In genomic region chr12:109612392-109613385, GRCm38 (mm10) we compare ENCODE assay signal across 10 mouse cellular contexts. TPM values are rescaled to one million over a fixed set of nuclear protein-coding genes. Genes with fewer than 3 reads are reported as not detected.
A peak's percentile ranks its signal among the peaks of the same experiment; 100 is the strongest.
DNase-seq lines count a peak whose midpoint lies in the region; ATAC-seq lines count a peak whose summit lies in the region.
"Had no signal": no experiment of that assay in that cellular context is flagged by ENCODE, and none has a peak within 500 bp of the region (broad histone marks: within the 10 kb centered on the region; RNA-seq: fewer than 3 reads in every experiment).

No protein-coding gene starts in this region.

- H3K9me3 ChIP-seq in lung, embryonic 15.5 days: no peaks in the 10 kb centered on the region
- no peaks in the 10 kb centered on the region for H3K9me3 ChIP-seq in forebrain, embryonic 15.5 days
- H3K9me3 ChIP-seq in liver, embryonic 12.5 days (replicated peaks): no peaks in the 10 kb centered on the region
- H3K9me3 ChIP-seq in stomach, embryonic 15.5 days: no peaks in the 10 kb centered on the region

- intact Hi-C loops in left cerebral cortex, postnatal 25 days (cut with DNase I): loop anchor here (10.0 kb wide), 2 partner anchors 708 to 772 kb away; no protein-coding TSS in a partner anchor

- H3K4me3 ChIP-seq in lung, embryonic 15.5 days: no peak overlapping the region
- H3K4me3 ChIP-seq in forebrain, embryonic 15.5 days: peak overlapping the region; percentile 30
- H3K4me3 ChIP-seq in liver, embryonic 12.5 days: peak overlapping the region; percentile 11; the same call in 1 of the 2 replicates
- H3K4me3 ChIP-seq in stomach, embryonic 15.5 days (replicated peaks): peak overlapping the region; percentile 23

- H3K27ac ChIP-seq in lung, embryonic 15.5 days: no peak overlapping the region
- H3K27ac ChIP-seq in forebrain, embryonic 15.5 days (replicated peaks): no peak overlapping the region
- no peak overlapping the region for H3K27ac ChIP-seq in liver, embryonic 12.5 days
- no peak overlapping the region for H3K27ac ChIP-seq in stomach, embryonic 15.5 days

- ATAC-seq in lung, embryonic 15.5 days (ENCODE audit: borderline replicate concordance, extremely low read depth, low FRiP score, low TSS enrichment): no peak
- ATAC-seq in forebrain, embryonic 15.5 days (replicated peaks): no peak
- no peak for ATAC-seq in liver, embryonic 12.5 days
- no peak for ATAC-seq in stomach, embryonic 15.5 days (ENCODE audit: insufficient read depth, low FRiP score, low read depth)

- no peak for DNase-seq in lung, postnatal 14 days
- no peak for DNase-seq in gastrocnemius, adult 18-20 months (ENCODE audit: low spot score)
- DNase-seq in spleen, postnatal 14 days (ENCODE audit: low spot score in 2 of 2): no peak
- no peak for DNase-seq in left cerebral cortex, postnatal 25 days (ENCODE audit: low spot score in 2 of 2)
- DNase-seq: cerebellum, postnatal 25 days had no signal

- peak overlapping the region; percentile 39 for H3K4me2 ChIP-seq in lung, embryonic 15.5 days
- peak overlapping the region; percentile 39 for H3K4me2 ChIP-seq in forebrain, embryonic 15.5 days (replicated peaks)
- H3K4me2 ChIP-seq in liver, embryonic 12.5 days: peak overlapping the region; percentile 22
- peak overlapping the region; percentile 35 for H3K4me2 ChIP-seq in stomach, embryonic 15.5 days

- no peak overlapping the region for H3K9ac ChIP-seq in lung, embryonic 15.5 days
- H3K9ac ChIP-seq in forebrain, embryonic 15.5 days (replicated peaks): no peak overlapping the region
- H3K9ac ChIP-seq in liver, embryonic 12.5 days: no peak overlapping the region
- no peak overlapping the region for H3K9ac ChIP-seq in stomach, embryonic 15.5 days

- WGBS in lung, embryonic 15.5 days: 39% methylated on average over 34 of the region's 34 CpGs
- 58% methylated on average over 32 of the region's 34 CpGs for WGBS in forebrain, embryonic 15.5 days
- 56% methylated on average over 34 of the region's 34 CpGs for WGBS in liver, embryonic 12.5 days (ENCODE audit: insufficient replicate concordance)
- 60% methylated on average over 34 of the region's 34 CpGs for WGBS in stomach, embryonic 15.5 days

- no peaks in the 10 kb centered on the region for H3K4me1 ChIP-seq in lung, embryonic 15.5 days
- H3K4me1 ChIP-seq in forebrain, embryonic 15.5 days: 0 out of 2 replicates have a peak, but pooled peaks cover 11% of the 10 kb centered on the region
- peaks cover 7% of the 10 kb centered on the region; the same call in 1 of the 2 replicates for H3K4me1 ChIP-seq in liver, embryonic 12.5 days
- 0 out of 2 replicates have a peak, but pooled peaks cover 9% of the 10 kb centered on the region for H3K4me1 ChIP-seq in stomach, embryonic 15.5 days

- H3K27me3 ChIP-seq in lung, embryonic 15.5 days: no peaks in the 10 kb centered on the region
- no peaks in the 10 kb centered on the region; the same call in 1 of the 2 replicates for H3K27me3 ChIP-seq in forebrain, embryonic 15.5 days
- H3K27me3 ChIP-seq in liver, embryonic 12.5 days (replicated peaks): peaks cover 39% of the 10 kb centered on the region
- no peaks in the 10 kb centered on the region for H3K27me3 ChIP-seq in stomach, embryonic 15.5 days (replicated peaks)

- H3K36me3 ChIP-seq in lung, embryonic 15.5 days: peaks cover 49% of the 10 kb centered on the region; the same call in 1 of the 2 replicates
- H3K36me3 ChIP-seq in forebrain, embryonic 15.5 days: peaks cover 47% of the 10 kb centered on the region
- H3K36me3 ChIP-seq in liver, embryonic 12.5 days: peaks cover 27% of the 10 kb centered on the region
- peaks cover 41% of the 10 kb centered on the region for H3K36me3 ChIP-seq in stomach, embryonic 15.5 days

RNA-seq across cellular contexts. Expression of gene Rtl1, which starts 12.6 kb away (rescaled TPM):
- 1.2 and 1.3 TPM in 2 replicates for polyA plus RNA-seq in lung, embryonic 15.5 days (2015; fragmentation: Nextera tagmentation; extraction: Ambion mirVana)
- polyA plus RNA-seq in forebrain, embryonic 15.5 days (2015; fragmentation: Nextera tagmentation; extraction: Ambion mirVana): 1.0 and 1.1 TPM in 2 replicates
- polyA plus RNA-seq in liver, embryonic 12.5 days (2016; fragmentation: Nextera tagmentation; extraction: Ambion mirVana): 1.2 and 1.4 TPM in 2 replicates
- 1.7 and 2.4 TPM in 2 replicates for polyA plus RNA-seq in stomach, embryonic 15.5 days (2015; fragmentation: Nextera tagmentation; extraction: Ambion mirVana)
- not detected for total RNA-seq in gastrocnemius, adult 18-20 months (2021)
- total RNA-seq in left cerebral cortex, postnatal 25 days (2021): under 1 TPM; 0.18 to 0.34 TPM
- total RNA-seq: hematopoietic stem cell, adult 5-6 weeks had no signal
